Mouse (Mus musculus) forebrain, embryonic 10.5 days (tissue): ENCODE results near the gene Abcc3. TPM values are rescaled to one million over a fixed set of nuclear protein-coding genes. Genes with fewer than 3 reads are reported as not detected.
"Not testable (repeated sequence)": the region's sequence is repeated elsewhere in the genome, so short reads cannot be mapped to it uniquely, and the experiment has no call there.

Experiments used
- DNase-seq: peaks from one replicate; pipeline ENCODE4 v3.0.0-alpha.2; 2017; ENCODE audit warnings: low spot score; ENCODE audit errors: extremely low spot score
- H3K27ac ChIP-seq: fragments of 300-500 bp; sonication (generic); 2 replicates; pipeline ENCODE4 v1.5.1; 2016; ENCODE audit warnings: mild to moderate bottlenecking
- H3K27me3 ChIP-seq: fragments of 300-500 bp; sonication (generic); 2 replicates; pipeline ENCODE4 v1.6.1; 2016; ENCODE audit warnings: mild to moderate bottlenecking; ENCODE audit not compliant: poor library complexity, severe bottlenecking
- H3K36me3 ChIP-seq: fragments of 300-500 bp; sonication (generic); replicated peaks from 2 replicates; pipeline ENCODE4 v1.6.1; 2016; ENCODE audit warnings: mild to moderate bottlenecking, moderate library complexity
- H3K4me1 ChIP-seq: fragments of 300-500 bp; sonication (generic); 2 replicates; pipeline ENCODE4 v1.6.1; 2016
- H3K4me3 ChIP-seq: fragments of 300-500 bp; sonication (generic); 2 replicates; pipeline ENCODE4 v1.5.1; 2016; ENCODE audit warnings: mild to moderate bottlenecking, moderate library complexity
- H3K9me3 ChIP-seq: fragments of 300-500 bp; sonication (generic); 2 replicates; pipeline ENCODE4 v1.6.1; 2016; ENCODE audit warnings: mild to moderate bottlenecking, moderate library complexity
- WGBS: fragments of 180-500 bp; shearing (Covaris S2); methylation state at CpG from one replicate; pipeline ENCODE4 v1.1.7; 2016; 5-methylcytosine and 5-hydroxymethylcytosine counted together
- polyA plus RNA-seq: library from polyadenylated mRNA; unstranded; fragments of >200 nt; fragmentation: Nextera tagmentation; extraction: Ambion mirVana; gene quantifications from 2 replicates; pipeline ENCODE4 v1.2.1, GENCODE M21; 2016

The Abcc3 gene
- polyA plus RNA-seq, 1 experiment from 2014 or later = 0.22 TPM

GRCm38 (mm10) chr11:94419004-94419727, 26.4 kb upstream of the Abcc3 start:
- no peak for DNase-seq
- 63% methylated on average over 10 of the region's 10 CpGs for WGBS
- H3K4me3 ChIP-seq = no peak overlapping the region
- H3K4me1 ChIP-seq = peaks cover 66% of the 10 kb centered on the region
- peaks cover 61% of the 10 kb centered on the region for H3K36me3 ChIP-seq
- peaks cover 47% of the 10 kb centered on the region for H3K27me3 ChIP-seq
- H3K27ac ChIP-seq = no peak overlapping the region
- no peaks in the 10 kb centered on the region for H3K9me3 ChIP-seq

- Histone ChIP-seq H3K4me3 (no peak overlapping the region), H3K9me3 (no peaks in the 10 kb centered on the region), H3K36me3 (peaks cover 78% of the 10 kb centered on the region), H3K4me1 (peaks cover 48% of the 10 kb centered on the region), H3K27ac (peak overlapping the region; percentile 73), H3K27me3 (peaks cover 70% of the 10 kb centered on the region)
- DNase-seq = no peak
- WGBS = 69% methylated on average over 4 of the region's 4 CpGs
These were observed 21.2 kb upstream of the Abcc3 start for GRCm38 (mm10) chr11:94414042-94414441.

DNA sequence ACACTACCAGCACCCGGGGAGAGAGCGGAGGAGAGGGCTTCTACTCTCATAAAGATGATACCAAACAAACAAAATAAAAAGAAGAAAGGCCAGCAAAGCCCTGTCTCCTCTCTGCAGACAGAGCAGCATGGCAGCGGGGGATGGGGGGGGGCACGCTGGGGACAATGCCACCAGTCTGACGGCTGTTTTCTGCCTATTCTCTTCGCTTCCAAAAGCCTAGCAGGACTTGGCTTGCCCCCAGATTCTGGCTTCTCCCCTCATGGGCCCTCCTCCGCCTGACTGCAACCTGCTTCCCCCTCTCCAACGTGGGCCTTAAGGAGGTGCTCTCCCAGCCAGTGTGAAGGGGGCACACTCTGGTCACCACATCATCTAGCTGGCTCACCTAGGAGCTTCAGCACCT, 20.7 kb upstream of the Abcc3 start:
- Histone ChIP-seq H3K36me3 (peaks cover 76% of the 10 kb centered on the region), H3K27ac (peak overlapping the region; percentile 73), H3K27me3 (peaks cover 71% of the 10 kb centered on the region), H3K4me1 (peaks cover 49% of the 10 kb centered on the region), H3K9me3 (no peaks in the 10 kb centered on the region), H3K4me3 (no peak overlapping the region; the same call in 1 of the 2 replicates)
- no peak for DNase-seq
- 48% methylated on average over 8 of the region's 8 CpGs for WGBS

DNA sequence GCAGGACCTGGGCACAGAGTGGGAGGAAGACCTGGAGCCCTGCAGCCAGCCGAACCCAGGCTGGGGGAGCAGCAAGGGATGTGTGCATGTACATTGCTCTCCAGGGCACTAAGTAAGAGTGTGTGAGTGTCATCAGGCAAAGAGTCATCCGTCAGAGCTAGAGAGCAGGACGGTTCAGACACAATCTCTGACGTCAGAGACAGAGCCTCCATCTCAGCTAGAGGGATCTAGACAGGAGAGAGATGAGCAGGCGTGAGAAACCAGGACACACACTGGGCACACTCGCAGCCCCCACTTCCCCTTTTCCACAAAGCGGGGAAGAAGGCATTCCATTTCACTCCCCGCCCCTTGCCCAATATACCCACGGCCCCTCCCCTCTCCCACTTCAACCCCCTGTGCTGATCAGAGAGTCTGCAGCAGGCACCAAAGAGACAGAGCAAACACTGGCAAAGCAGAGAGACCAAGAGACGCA, 20.2 kb upstream of the Abcc3 start:
- no peak overlapping the region; the same call in 1 of the 2 replicates for H3K4me3 ChIP-seq
- H3K36me3 ChIP-seq = peaks cover 72% of the 10 kb centered on the region
- peak overlapping the region; percentile 73 for H3K27ac ChIP-seq
- peaks cover 71% of the 10 kb centered on the region for H3K27me3 ChIP-seq
- no peak for DNase-seq
- 61% methylated on average over 10 of the region's 10 CpGs for WGBS
- no peaks in the 10 kb centered on the region for H3K9me3 ChIP-seq
- H3K4me1 ChIP-seq = peaks cover 50% of the 10 kb centered on the region

DNA sequence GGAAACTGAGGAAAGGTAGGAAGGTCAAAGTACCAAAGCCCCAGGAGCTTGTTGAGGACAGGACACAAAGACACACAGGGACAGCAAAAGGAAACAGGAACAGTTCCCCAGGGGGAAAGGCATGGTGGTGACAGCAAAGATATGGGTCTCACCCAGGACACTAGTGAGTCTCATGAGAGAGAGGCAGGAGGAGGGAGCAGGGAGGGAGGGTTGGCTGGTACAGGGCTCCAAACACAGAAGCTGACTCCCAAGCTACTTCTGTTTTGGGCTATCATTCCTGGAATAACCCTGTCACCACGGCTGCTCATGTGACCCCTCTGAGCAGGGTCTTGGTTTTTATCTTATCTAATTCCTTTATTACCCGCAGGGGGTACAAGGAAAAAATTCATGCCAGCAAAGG, 19.8 kb upstream of the Abcc3 start:
- Histone ChIP-seq H3K27me3 (peaks cover 70% of the 10 kb centered on the region), H3K4me1 (peaks cover 55% of the 10 kb centered on the region), H3K27ac (peak overlapping the region; percentile 73; the same call in 1 of the 2 replicates), H3K36me3 (peaks cover 67% of the 10 kb centered on the region), H3K4me3 (no peak overlapping the region), H3K9me3 (no peaks in the 10 kb centered on the region)
- 82% methylated on average over 2 of the region's 2 CpGs for WGBS
- no peak for DNase-seq

DNA sequence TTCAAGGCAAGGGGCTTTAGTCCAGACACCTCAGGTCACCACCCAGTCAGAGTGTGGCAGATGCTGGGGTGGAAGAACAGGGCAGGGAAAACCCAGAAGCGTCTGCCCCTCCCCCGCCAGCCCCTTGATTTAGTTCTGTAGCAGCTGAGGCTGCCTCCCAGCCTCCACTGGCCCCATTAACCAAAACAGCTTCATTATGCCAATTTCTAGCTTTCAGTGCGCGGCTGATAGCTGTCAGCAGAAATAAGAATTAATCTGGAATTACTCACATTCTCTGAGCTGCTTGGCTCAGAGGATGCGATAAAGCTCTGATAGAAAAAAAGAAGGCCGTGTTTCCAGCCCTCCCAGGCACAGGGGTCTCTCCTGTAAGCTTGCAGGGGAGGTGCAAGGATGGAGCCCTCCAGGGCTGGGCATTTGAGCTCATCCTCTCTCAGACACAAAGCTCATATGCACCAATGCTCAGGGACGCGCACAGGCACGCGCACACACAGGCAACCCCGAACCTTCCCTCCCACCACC, 15.1 kb upstream of the Abcc3 start:
- peaks cover 41% of the 10 kb centered on the region for H3K27me3 ChIP-seq
- 55% methylated on average over 11 of the region's 11 CpGs for WGBS
- H3K27ac ChIP-seq = peak overlapping the region; percentile 74
- peaks cover 37% of the 10 kb centered on the region for H3K36me3 ChIP-seq
- DNase-seq = no peak
- H3K9me3 ChIP-seq = no peaks in the 10 kb centered on the region
- no peak overlapping the region for H3K4me3 ChIP-seq
- H3K4me1 ChIP-seq = peaks cover 49% of the 10 kb centered on the region

GRCm38 (mm10) chr11:94405348-94405747, 12.6 kb upstream of the Abcc3 start:
- H3K27me3 ChIP-seq = peaks cover 28% of the 10 kb centered on the region
- peaks cover 45% of the 10 kb centered on the region for H3K4me1 ChIP-seq
- H3K27ac ChIP-seq = no peak overlapping the region
- WGBS = 64% methylated on average over 6 of the region's 6 CpGs
- peaks cover 16% of the 10 kb centered on the region for H3K36me3 ChIP-seq
- DNase-seq = no peak
- H3K9me3 ChIP-seq = no peaks in the 10 kb centered on the region
- H3K4me3 ChIP-seq = no peak overlapping the region

DNA sequence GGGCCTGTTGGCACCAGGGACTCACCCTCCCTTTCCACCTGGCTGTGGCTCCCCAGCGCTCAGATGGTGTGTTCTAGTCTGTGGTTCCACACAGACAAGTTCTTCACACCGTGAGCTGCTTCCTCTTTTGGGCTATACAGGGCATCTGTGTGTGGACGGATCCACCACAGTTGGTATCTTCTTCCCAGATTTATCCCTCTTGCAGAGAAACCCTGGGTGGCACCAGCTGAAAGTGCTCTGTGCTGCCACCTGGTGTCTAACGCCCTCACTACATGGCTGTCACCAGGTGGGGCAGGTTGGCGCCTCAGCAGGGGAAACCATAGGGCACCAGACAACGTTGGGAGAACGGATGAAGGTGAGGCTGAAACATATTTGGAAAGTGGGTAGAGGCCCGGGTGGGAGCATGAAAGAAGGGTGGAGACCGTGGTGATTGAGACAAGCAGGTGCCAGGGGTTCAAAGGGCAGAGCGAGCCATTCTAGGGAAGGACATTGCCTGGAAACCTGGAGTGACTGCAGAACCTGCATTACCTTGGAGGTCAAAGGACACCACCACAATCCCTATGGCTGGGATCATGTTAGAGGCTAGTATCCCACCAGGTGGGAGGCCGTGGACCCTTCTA, 12.0 kb upstream of the Abcc3 start:
- 24% methylated on average over 11 of the region's 11 CpGs for WGBS
- H3K9me3 ChIP-seq = no peaks in the 10 kb centered on the region
- no peak overlapping the region for H3K4me3 ChIP-seq
- DNase-seq = peak; percentile 71
- peaks cover 23% of the 10 kb centered on the region for H3K27me3 ChIP-seq
- H3K4me1 ChIP-seq = peaks cover 45% of the 10 kb centered on the region
- 0 out of 2 replicates have a peak overlapping the region, but pooled peaks have one; percentile 6 for H3K27ac ChIP-seq
- peaks cover 10% of the 10 kb centered on the region for H3K36me3 ChIP-seq

GRCm38 (mm10) chr11:94404178-94404577, 11.4 kb upstream of the Abcc3 start:
- H3K27ac ChIP-seq = 0 out of 2 replicates have a peak overlapping the region, but pooled peaks have one; percentile 6
- no peak overlapping the region for H3K4me3 ChIP-seq
- DNase-seq = no peak
- 70% methylated on average over 5 of the region's 5 CpGs for WGBS
- peaks cover 5% of the 10 kb centered on the region for H3K36me3 ChIP-seq
- H3K9me3 ChIP-seq = no peaks in the 10 kb centered on the region
- H3K27me3 ChIP-seq = peaks cover 17% of the 10 kb centered on the region; the same call in 1 of the 2 replicates
- H3K4me1 ChIP-seq = peaks cover 39% of the 10 kb centered on the region

GRCm38 (mm10) chr11:94403757-94404156, 11.0 kb upstream of the Abcc3 start:
- peaks cover under 1% of the 10 kb centered on the region for H3K36me3 ChIP-seq
- 83% methylated on average over 10 of the region's 10 CpGs for WGBS
- peaks cover 35% of the 10 kb centered on the region for H3K4me1 ChIP-seq
- no peaks in the 10 kb centered on the region for H3K9me3 ChIP-seq
- H3K4me3 ChIP-seq = no peak overlapping the region
- no peak overlapping the region for H3K27ac ChIP-seq
- H3K27me3 ChIP-seq = peaks cover 15% of the 10 kb centered on the region; the same call in 1 of the 2 replicates
- DNase-seq = no peak

- no peak for DNase-seq
- Histone ChIP-seq H3K9me3 (no peaks in the 10 kb centered on the region), H3K4me1 (peaks cover 28% of the 10 kb centered on the region), H3K27me3 (peaks cover 15% of the 10 kb centered on the region; the same call in 1 of the 2 replicates), H3K4me3 (no peak overlapping the region), H3K27ac (no peak overlapping the region), H3K36me3 (no peaks in the 10 kb centered on the region)
- 84% methylated on average over 5 of the region's 5 CpGs for WGBS
These were observed 9.9 kb upstream of the Abcc3 start for GRCm38 (mm10) chr11:94402731-94403130.

DNA sequence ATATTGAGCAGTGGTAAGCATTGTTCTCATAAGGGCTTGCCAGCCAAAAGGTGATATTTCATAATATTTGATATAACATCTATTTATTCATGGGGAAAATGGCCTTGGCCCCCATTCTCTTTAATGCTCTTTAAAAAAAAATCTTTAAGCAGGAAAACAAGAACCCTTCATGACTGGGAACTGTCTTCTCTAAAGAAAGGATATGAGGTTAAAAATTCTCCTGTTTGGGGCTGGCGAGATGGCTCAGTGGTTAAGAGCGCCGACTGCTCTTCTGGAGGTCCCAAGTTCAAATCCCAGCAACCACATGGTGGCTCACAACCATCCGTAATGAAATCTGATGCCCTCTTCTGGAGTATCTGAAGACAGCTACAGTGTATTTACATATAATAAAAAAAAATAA, 9.2 kb upstream of the Abcc3 start:
- H3K27me3 ChIP-seq = peaks cover 15% of the 10 kb centered on the region; the same call in 1 of the 2 replicates
- 83% methylated on average over 4 of the region's 4 CpGs for WGBS
- DNase-seq, H3K27ac ChIP-seq, H3K36me3 ChIP-seq, H3K4me3 ChIP-seq, H3K9me3 ChIP-seq: not testable (repeated sequence)
- H3K4me1 ChIP-seq = peaks cover 21% of the 10 kb centered on the region

GRCm38 (mm10) chr11:94400996-94401395, 8.2 kb upstream of the Abcc3 start:
- DNase-seq = no peak
- H3K4me3 ChIP-seq = no peak overlapping the region
- H3K4me1 ChIP-seq = peaks cover 17% of the 10 kb centered on the region
- WGBS = 85% methylated on average over 6 of the region's 6 CpGs
- H3K9me3 ChIP-seq = no peaks in the 10 kb centered on the region
- H3K27ac ChIP-seq = no peak overlapping the region
- H3K27me3 ChIP-seq = peaks cover 12% of the 10 kb centered on the region; the same call in 1 of the 2 replicates
- no peaks in the 10 kb centered on the region for H3K36me3 ChIP-seq
